Mouse (Mus musculus): ENCODE data around the gene Uqcc3. TPM values are rescaled to one million over a fixed set of nuclear protein-coding genes. Genes with fewer than 3 reads are reported as not detected.
A peak's percentile ranks its signal among the peaks of the same experiment; 100 is the strongest.

Uqcc3 gene
- polyA plus RNA-seq, 1 experiment: 76.7 TPM

DNA sequence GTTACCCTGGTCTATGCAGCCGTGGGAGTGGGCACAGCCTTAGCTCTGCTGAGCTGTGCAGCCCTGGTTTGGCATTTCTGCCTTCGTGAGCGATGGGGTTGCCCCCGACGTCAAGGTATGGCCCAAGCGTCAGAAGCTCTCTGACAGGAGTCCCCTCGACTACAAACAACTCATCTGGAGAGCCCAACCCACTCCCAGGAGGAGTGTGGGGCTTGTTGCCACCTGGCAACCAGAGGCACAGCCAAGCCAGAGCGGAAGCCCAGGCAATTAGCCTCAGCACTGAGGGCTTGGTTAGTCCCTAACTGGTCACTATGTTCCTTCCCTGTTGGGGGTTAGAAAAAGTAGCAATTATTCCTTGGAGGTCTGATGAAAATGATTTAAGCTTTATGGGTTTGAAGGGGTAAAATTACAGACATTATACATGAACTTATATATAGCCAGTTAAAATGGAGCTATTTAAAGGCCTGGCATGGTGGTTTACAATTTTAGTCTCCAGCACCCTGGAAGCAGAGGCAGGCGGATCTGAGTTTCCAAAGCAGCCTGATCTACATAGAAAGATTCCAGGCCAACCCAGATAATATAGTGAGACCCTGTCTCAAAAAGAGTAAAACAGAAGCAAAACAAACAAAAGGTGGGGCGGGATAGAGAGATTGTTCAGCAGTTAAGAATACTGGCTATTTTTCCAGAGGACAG is 28.3 kb downstream of the Uqcc3 start:
- Histone ChIP-seq H3K4me3 (replicated peaks; ENCODE audit: insufficient read depth, low read depth, low read length) (no peak overlapping the region), H3K4me1 (ENCODE audit: control insufficient read depth, insufficient read depth, low read length) (no peaks in the 10 kb centered on the region), H3K27me3 (ENCODE audit: control insufficient read depth, insufficient read depth, low read length) (no peaks in the 10 kb centered on the region), H3K27ac (ENCODE audit: insufficient read depth, low read length) (no peak overlapping the region)
- 49% methylated on average over 10 of the region's 10 CpGs for WGBS
- DNase-seq: no peak
- TF ChIP-seq POLR2A (IDR thresholded peaks at IDR 0.05; ENCODE audit: borderline replicate concordance, insufficient read depth, low read length) (no peak), CTCF (IDR thresholded peaks at IDR 0.05; ENCODE audit: borderline replicate concordance, insufficient read depth, low read depth, low read length) (no peak)

DNA sequence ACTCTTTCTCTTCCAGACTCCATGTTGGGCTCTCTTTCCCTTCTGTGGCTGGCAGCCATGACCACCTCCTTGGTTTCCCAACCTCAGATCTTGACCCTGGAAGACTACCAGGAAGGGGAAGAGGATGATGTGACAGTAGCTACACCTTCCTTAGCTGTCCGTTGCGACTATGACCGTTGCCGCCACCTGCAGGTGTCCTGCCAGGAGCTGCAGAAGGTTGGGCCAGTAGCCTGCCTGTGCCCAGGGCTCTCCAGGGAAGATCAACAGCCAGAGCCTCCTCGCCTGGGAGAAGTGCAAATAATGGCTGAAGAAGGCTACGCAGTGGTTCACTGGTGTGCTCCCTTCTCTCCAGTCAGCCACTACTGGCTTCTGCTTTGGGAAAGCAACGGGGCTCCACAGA is 29.1 kb downstream of the Uqcc3 start:
- TF ChIP-seq CTCF (IDR thresholded peaks at IDR 0.05; ENCODE audit: borderline replicate concordance, insufficient read depth, low read depth, low read length) (no peak), POLR2A (IDR thresholded peaks at IDR 0.05; ENCODE audit: borderline replicate concordance, insufficient read depth, low read length) (no peak)
- 41% methylated on average over 7 of the region's 7 CpGs for WGBS

DNA sequence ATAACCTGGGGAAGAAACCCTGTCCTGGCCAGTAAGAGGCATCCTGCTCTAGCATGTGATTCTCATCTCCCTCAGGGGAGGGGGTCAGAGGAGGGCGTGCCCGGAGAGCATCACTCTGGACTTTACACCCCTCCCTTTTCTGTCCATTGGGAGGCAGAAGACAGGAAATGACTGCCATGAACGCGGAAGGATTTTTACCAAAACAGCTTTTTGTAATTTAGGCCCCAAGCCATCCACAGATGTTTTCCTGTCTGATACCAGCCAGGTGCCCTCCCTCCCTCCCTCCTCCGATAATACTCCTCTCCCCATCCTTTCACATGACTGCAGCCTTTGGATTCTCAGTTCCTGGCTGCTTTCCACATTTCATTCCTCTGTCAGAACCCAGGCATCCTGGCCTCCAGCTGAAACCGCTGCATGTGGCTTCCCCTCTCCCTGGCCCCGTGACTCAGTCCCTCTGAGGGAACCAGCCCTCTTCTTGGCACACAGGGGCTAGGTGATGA is 30.3 kb downstream of the Uqcc3 start, which contains the start of gene Lrrn4cl:
TSS of gene Lrrn4cl (plus strand) at position 367 of the 500 bp plus-strand sequence.
- no peaks in the 10 kb centered on the region for H3K4me1 ChIP-seq (ENCODE audit: control insufficient read depth, insufficient read depth, low read length)
- H3K4me3 ChIP-seq (replicated peaks; ENCODE audit: insufficient read depth, low read depth, low read length): no peak within 1 kb of the TSS
- no peaks in the 10 kb centered on the region for H3K27me3 ChIP-seq (ENCODE audit: control insufficient read depth, insufficient read depth, low read length)
- no peak for DNase-seq
- no peak within 1 kb of the TSS for H3K27ac ChIP-seq (ENCODE audit: insufficient read depth, low read length)
- whole genome bisulfite sequencing: 12% methylated on average over 7 of the region's 7 CpGs
- TF ChIP-seq POLR2A (IDR thresholded peaks at IDR 0.05; ENCODE audit: borderline replicate concordance, insufficient read depth, low read length): no peak
- no peak for TF ChIP-seq CTCF (IDR thresholded peaks at IDR 0.05; ENCODE audit: borderline replicate concordance, insufficient read depth, low read depth, low read length)

More for the DNA sequence above, 29.1 kb downstream of the Uqcc3 start:
- Histone ChIP-seq H3K27ac (ENCODE audit: insufficient read depth, low read length) (no peak overlapping the region), H3K4me1 (ENCODE audit: control insufficient read depth, insufficient read depth, low read length) (no peaks in the 10 kb centered on the region), H3K4me3 (replicated peaks; ENCODE audit: insufficient read depth, low read depth, low read length) (no peak overlapping the region), H3K27me3 (ENCODE audit: control insufficient read depth, insufficient read depth, low read length) (no peaks in the 10 kb centered on the region)
- DNase-seq: no peak

DNA sequence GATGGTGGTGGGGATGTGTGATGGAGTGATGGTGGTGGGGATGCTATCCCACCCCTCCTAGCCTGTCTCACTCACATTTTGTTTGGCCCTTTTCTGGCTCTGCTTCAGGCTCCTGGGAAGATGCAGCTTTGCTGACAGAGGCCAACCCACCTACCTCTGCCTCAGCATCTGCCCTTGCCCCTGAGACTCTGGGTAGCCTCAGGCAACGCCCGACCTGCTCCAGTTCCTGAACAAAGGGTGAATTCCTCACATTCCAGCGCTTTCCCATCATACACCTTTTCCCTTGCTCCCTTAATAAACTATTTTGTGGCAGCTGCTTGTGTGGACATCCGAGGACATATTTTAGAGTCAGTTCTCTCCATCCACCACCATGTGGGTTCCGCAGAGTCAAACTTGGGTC is 32.4 kb downstream of the Uqcc3 start:
- no peaks in the 10 kb centered on the region for H3K4me1 ChIP-seq (ENCODE audit: control insufficient read depth, insufficient read depth, low read length)
- TF ChIP-seq POLR2A (IDR thresholded peaks at IDR 0.05; ENCODE audit: borderline replicate concordance, insufficient read depth, low read length) (no peak), CTCF (IDR thresholded peaks at IDR 0.05; ENCODE audit: borderline replicate concordance, insufficient read depth, low read depth, low read length) (no peak)
- WGBS: 88% methylated on average over 5 of the region's 5 CpGs
- H3K4me3 ChIP-seq (replicated peaks; ENCODE audit: insufficient read depth, low read depth, low read length): no peak overlapping the region
- DNase-seq: no peak
- H3K27me3 ChIP-seq (ENCODE audit: control insufficient read depth, insufficient read depth, low read length): no peaks in the 10 kb centered on the region
- H3K27ac ChIP-seq (ENCODE audit: insufficient read depth, low read length): no peak overlapping the region

DNA sequence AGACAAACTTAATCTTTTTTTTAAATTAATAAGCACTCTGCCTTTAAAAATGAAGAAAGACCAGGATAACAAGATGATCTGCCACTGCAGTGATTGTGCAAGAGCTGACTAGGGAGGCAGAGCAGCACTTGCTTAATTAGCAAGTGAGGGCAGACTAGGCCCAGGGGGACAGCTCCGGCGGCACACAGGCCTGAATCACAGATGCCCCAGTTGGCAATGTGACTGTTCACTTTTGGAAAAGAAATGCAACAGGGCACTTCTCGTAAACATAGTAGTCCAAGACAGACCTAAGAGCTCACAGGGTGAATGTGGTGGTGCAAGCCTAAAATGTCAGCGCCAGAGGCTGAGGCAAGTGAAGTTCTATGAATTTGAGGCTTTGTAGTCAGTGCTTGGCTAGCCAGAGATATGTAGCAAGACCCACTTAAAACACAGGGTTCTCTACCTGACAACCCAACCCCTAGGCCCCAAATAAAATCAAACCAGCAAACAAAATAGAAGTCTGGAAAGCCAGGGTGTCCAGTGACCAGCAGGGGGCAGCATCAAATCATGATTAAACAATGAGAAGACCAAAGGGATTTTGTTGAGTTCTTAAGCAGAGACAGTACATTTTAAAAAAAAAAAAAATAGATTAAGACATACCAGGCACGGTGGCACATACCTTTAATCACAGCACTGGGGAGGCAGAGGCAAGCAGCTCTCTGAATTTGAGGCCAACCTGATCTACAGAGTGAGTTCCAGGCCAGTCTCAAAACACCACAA is 36.2 kb downstream of the Uqcc3 start:
- Histone ChIP-seq H3K27ac (ENCODE audit: insufficient read depth, low read length) (no peak overlapping the region), H3K4me1 (ENCODE audit: control insufficient read depth, insufficient read depth, low read length) (no peaks in the 10 kb centered on the region), H3K4me3 (replicated peaks; ENCODE audit: insufficient read depth, low read depth, low read length) (no peak overlapping the region), H3K27me3 (ENCODE audit: control insufficient read depth, insufficient read depth, low read length) (no peaks in the 10 kb centered on the region)
- WGBS: 38% methylated on average over 5 of the region's 5 CpGs
- peak; percentile 69 to 71 for DNase-seq
- TF ChIP-seq CTCF (IDR thresholded peaks at IDR 0.05; ENCODE audit: borderline replicate concordance, insufficient read depth, low read depth, low read length) (peak; percentile 61; the same call in 1 of the 2 replicates), POLR2A (IDR thresholded peaks at IDR 0.05; ENCODE audit: borderline replicate concordance, insufficient read depth, low read length) (no peak)

DNA sequence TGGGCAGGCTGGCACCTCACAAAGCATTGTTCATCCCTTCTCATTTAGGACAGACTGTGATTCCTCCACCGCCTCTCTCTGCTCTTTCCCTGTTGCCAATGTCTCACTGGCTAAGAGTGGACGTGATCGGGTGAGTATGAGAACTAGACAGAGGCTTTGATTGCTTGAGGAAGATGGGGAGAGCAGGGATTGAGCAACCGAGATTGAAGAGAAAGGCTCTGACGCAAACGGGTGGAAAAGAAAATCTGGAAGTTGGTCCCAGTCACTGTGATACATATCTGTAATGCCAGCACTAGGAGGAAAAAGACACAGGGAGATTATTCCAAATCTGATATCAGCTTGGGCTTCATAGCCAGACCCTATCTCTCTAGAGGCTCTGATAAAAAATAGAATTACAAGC is 37.8 kb downstream of the Uqcc3 start:
- no peak for DNase-seq
- no peak for TF ChIP-seq CTCF (IDR thresholded peaks at IDR 0.05; ENCODE audit: borderline replicate concordance, insufficient read depth, low read depth, low read length)
- TF ChIP-seq POLR2A (IDR thresholded peaks at IDR 0.05; ENCODE audit: borderline replicate concordance, insufficient read depth, low read length): no peak
- Histone ChIP-seq H3K27me3 (ENCODE audit: control insufficient read depth, insufficient read depth, low read length) (no peaks in the 10 kb centered on the region), H3K4me1 (ENCODE audit: control insufficient read depth, insufficient read depth, low read length) (no peaks in the 10 kb centered on the region), H3K27ac (ENCODE audit: insufficient read depth, low read length) (no peak overlapping the region), H3K4me3 (replicated peaks; ENCODE audit: insufficient read depth, low read depth, low read length) (no peak overlapping the region)
- WGBS: 85% methylated on average over 6 of the region's 6 CpGs

DNA sequence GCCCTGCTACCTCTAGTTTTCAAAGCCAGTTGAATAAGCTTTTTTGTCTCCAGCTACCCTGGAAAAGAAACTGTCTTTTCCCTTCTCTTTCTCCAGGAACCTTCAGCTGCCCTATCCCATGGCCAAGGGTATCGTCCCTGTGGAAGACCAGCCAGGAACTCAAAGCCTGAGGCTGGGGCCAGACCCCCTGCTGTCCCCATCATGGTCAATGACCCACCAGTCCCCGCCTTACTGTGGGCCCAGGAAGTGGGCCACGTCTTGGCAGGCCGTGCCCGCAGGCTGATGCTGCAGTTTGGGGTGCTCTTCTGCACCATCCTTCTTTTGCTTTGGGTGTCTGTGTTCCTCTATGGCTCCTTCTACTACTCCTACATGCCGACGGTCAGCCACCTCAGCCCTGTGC is 39.7 kb downstream of the Uqcc3 start:
- DNase-seq: peak; percentile 35 to 36
- TF ChIP-seq POLR2A (IDR thresholded peaks at IDR 0.05; ENCODE audit: borderline replicate concordance, insufficient read depth, low read length) (no peak), CTCF (IDR thresholded peaks at IDR 0.05; ENCODE audit: borderline replicate concordance, insufficient read depth, low read depth, low read length) (no peak)
- H3K4me3 ChIP-seq (replicated peaks; ENCODE audit: insufficient read depth, low read depth, low read length): peak overlapping the region; percentile 78
- H3K27ac ChIP-seq (ENCODE audit: insufficient read depth, low read length): peak overlapping the region; percentile 92
- no peaks in the 10 kb centered on the region for H3K27me3 ChIP-seq (ENCODE audit: control insufficient read depth, insufficient read depth, low read length)
- H3K4me1 ChIP-seq (ENCODE audit: control insufficient read depth, insufficient read depth, low read length): no peaks in the 10 kb centered on the region
- 46% methylated on average over 7 of the region's 7 CpGs for WGBS

Data from cerebellum, adult 2 months (tissue).